Mouse (Mus musculus) hindbrain, postnatal 0 days (tissue): ENCODE results near the gene Ackr4. TPM values are rescaled to one million over a fixed set of nuclear protein-coding genes. Genes with fewer than 3 reads are reported as not detected.

ENCODE experiments used
- ATAC-seq: fragments of 200-750 bp; cut with Nextera tagmentation; 2 replicates; pipeline ENCODE4 v1.8.0; 2017; ENCODE audit warnings: mild to moderate bottlenecking, moderate TSS enrichment, moderate library complexity
- DNase-seq: peaks from one replicate; pipeline ENCODE4 v3.0.0-alpha.2; 2015; ENCODE audit warnings: low spot score
- H3K27ac ChIP-seq: fragments of 300-500 bp; sonication (generic); 2 replicates; pipeline ENCODE4 v1.5.1; 2014; ENCODE audit warnings: mild to moderate bottlenecking
- H3K27me3 ChIP-seq: fragments of 300-500 bp; sonication (generic); 2 replicates; pipeline ENCODE4 v1.6.1; 2014; ENCODE audit warnings: low read length, mixed read lengths; ENCODE audit not compliant: insufficient read depth
- H3K36me3 ChIP-seq: fragments of 300-500 bp; sonication (generic); 2 replicates; pipeline ENCODE4 v1.6.1; 2014; ENCODE audit warnings: low read length, mixed read lengths; ENCODE audit not compliant: insufficient read depth
- H3K4me1 ChIP-seq: fragments of 300-500 bp; sonication (generic); 2 replicates; pipeline ENCODE4 v1.6.1; 2014; ENCODE audit warnings: antibody characterized with exemption, low read length, mixed read lengths; ENCODE audit not compliant: insufficient read depth
- H3K4me2 ChIP-seq: fragments of 300-500 bp; sonication (generic); 2 replicates; pipeline ENCODE4 v1.6.1; 2014; ENCODE audit warnings: low read depth, mild to moderate bottlenecking, low read length, moderate library complexity, mixed read lengths
- H3K4me3 ChIP-seq: fragments of 300-500 bp; sonication (generic); 2 replicates; pipeline ENCODE4 v1.5.1; 2014; ENCODE audit warnings: low read length
- H3K9ac ChIP-seq: fragments of 300-500 bp; sonication (generic); replicated peaks from 2 replicates; pipeline ENCODE4 v1.6.1; 2014; ENCODE audit warnings: mild to moderate bottlenecking, low read length, moderate library complexity, mixed read lengths
- H3K9me3 ChIP-seq: fragments of 300-500 bp; sonication (generic); 2 replicates; pipeline ENCODE4 v1.6.1; 2016; ENCODE audit warnings: low read length, mixed read lengths
- CTCF ChIP-seq: IDR thresholded peaks from 2 replicates; pipeline ENCODE4 v1.5.1; 2016; ENCODE audit warnings: antibody characterized with exemption, control low read depth, low read depth
- WGBS: fragments of 180-500 bp; shearing (Covaris S2); extraction: QIAGEN DNeasy Blood & Tissue Kit; methylation state at CpG from one replicate; pipeline ENCODE4 v1.1.7; 2014; 5-methylcytosine and 5-hydroxymethylcytosine counted together
- polyA plus RNA-seq: library from polyadenylated mRNA; unstranded; fragments of >200 nt; fragmentation: Nextera tagmentation; extraction: Ambion mirVana; gene quantifications from 2 replicates; pipeline ENCODE4 v1.2.1, GENCODE M21; 2015
- total RNA-seq: library from RNA; depleted of rRNA; stranded (reverse); fragments of >200 nt; gene quantifications from 2 replicates; pipeline ENCODE4 v1.2.3, GENCODE M21; 2014

Ackr4 gene
- total and polyA plus RNA-seq, 2 experiments from 2014 or later, result 0.93 to 1.3 TPM

- 87% methylated on average over 14 of the region's 14 CpGs for WGBS
- Histone ChIP-seq H3K9me3 (no peaks in the 10 kb centered on the region), H3K4me1 (no peaks in the 10 kb centered on the region), H3K27ac (no peak overlapping the region), H3K4me2 (no peak overlapping the region), H3K4me3 (no peak overlapping the region), H3K36me3 (no peaks in the 10 kb centered on the region), H3K9ac (no peak overlapping the region), H3K27me3 (no peaks in the 10 kb centered on the region)
- TF ChIP-seq CTCF, result no peak
- DNase-seq, result no peak
- ATAC-seq, result no peak
Measured at GRCm38 (mm10) chr9:104142805-104143204, 16.1 kb upstream of the Ackr4 start.

- TF ChIP-seq CTCF, result no peak
- WGBS, result 85% methylated on average over 6 of the region's 6 CpGs
Measured at GRCm38 (mm10) chr9:104140351-104140750, 13.6 kb upstream of the Ackr4 start.

GRCm38 (mm10) chr9:104130141-104130755 is 3.5 kb upstream of the Ackr4 start:
- no peaks in the 10 kb centered on the region for H3K9me3 ChIP-seq
- no peak overlapping the region for H3K4me3 ChIP-seq
- WGBS, result 90% methylated on average over 9 of the region's 9 CpGs
- H3K4me1 ChIP-seq, result no peaks in the 10 kb centered on the region; the same call in 1 of the 2 replicates
- ATAC-seq, result no peak
- no peak for TF ChIP-seq CTCF
- H3K27me3 ChIP-seq, result no peaks in the 10 kb centered on the region
- DNase-seq, result no peak
- no peak overlapping the region for H3K27ac ChIP-seq
- no peaks in the 10 kb centered on the region for H3K36me3 ChIP-seq
- H3K4me2 ChIP-seq, result no peak overlapping the region
- no peak overlapping the region for H3K9ac ChIP-seq

More at GRCm38 (mm10) chr9:104140351-104140750, 13.6 kb upstream of the Ackr4 start:
- Histone ChIP-seq H3K4me2 (no peak overlapping the region), H3K9ac (no peak overlapping the region), H3K9me3 (no peaks in the 10 kb centered on the region), H3K27ac (no peak overlapping the region), H3K4me1 (no peaks in the 10 kb centered on the region), H3K36me3 (no peaks in the 10 kb centered on the region), H3K4me3 (no peak overlapping the region), H3K27me3 (no peaks in the 10 kb centered on the region)
- ATAC-seq (no peak), DNase-seq (no peak)

GRCm38 (mm10) chr9:104128110-104128509 is 1.4 kb upstream of the Ackr4 start:
- Histone ChIP-seq H3K9ac (no peak overlapping the region), H3K9me3 (no peaks in the 10 kb centered on the region), H3K4me1 (no peaks in the 10 kb centered on the region; the same call in 1 of the 2 replicates), H3K27me3 (no peaks in the 10 kb centered on the region), H3K36me3 (no peaks in the 10 kb centered on the region), H3K27ac (peak overlapping the region; percentile 48), H3K4me2 (no peak overlapping the region), H3K4me3 (no peak overlapping the region)
- peak; percentile 67 for DNase-seq
- TF ChIP-seq CTCF, result no peak
- ATAC-seq, result peak; percentile 47; the same call in 1 of the 2 replicates
- WGBS, result 26% methylated on average over 2 of the region's 2 CpGs

- TF ChIP-seq CTCF, result no peak
- Histone ChIP-seq H3K9ac (no peak overlapping the region), H3K36me3 (no peaks in the 10 kb centered on the region), H3K27ac (no peak overlapping the region), H3K4me3 (no peak overlapping the region), H3K9me3 (no peaks in the 10 kb centered on the region), H3K4me2 (no peak overlapping the region), H3K27me3 (no peaks in the 10 kb centered on the region), H3K4me1 (no peaks in the 10 kb centered on the region; the same call in 1 of the 2 replicates)
- DNase-seq (no peak), ATAC-seq (no peak)
- 38% methylated on average over 5 of the region's 5 CpGs for WGBS
Measured at GRCm38 (mm10) chr9:104123622-104124021, 3.1 kb downstream of the Ackr4 start.

- Histone ChIP-seq H3K27me3 (no peaks in the 10 kb centered on the region), H3K9me3 (no peaks in the 10 kb centered on the region), H3K36me3 (no peaks in the 10 kb centered on the region), H3K27ac (no peak overlapping the region), H3K4me1 (no peaks in the 10 kb centered on the region; the same call in 1 of the 2 replicates), H3K4me2 (no peak overlapping the region), H3K9ac (no peak overlapping the region), H3K4me3 (no peak overlapping the region)
- ATAC-seq (no peak), DNase-seq (no peak)
- no peak for TF ChIP-seq CTCF
- 69% methylated on average over 5 of the region's 5 CpGs for WGBS
Measured at GRCm38 (mm10) chr9:104123101-104123500, 3.6 kb downstream of the Ackr4 start.

GRCm38 (mm10) chr9:104109151-104109550 is 17.6 kb downstream of the Ackr4 start:
- 87% methylated on average over 5 of the region's 5 CpGs for WGBS
- Histone ChIP-seq H3K36me3 (no peaks in the 10 kb centered on the region), H3K27me3 (no peaks in the 10 kb centered on the region)

More at GRCm38 (mm10) chr9:104109151-104109550, 17.6 kb downstream of the Ackr4 start:
- Histone ChIP-seq H3K4me2 (no peak overlapping the region), H3K4me3 (no peak overlapping the region), H3K4me1 (no peaks in the 10 kb centered on the region), H3K27ac (no peak overlapping the region), H3K9me3 (peaks cover 4% of the 10 kb centered on the region; the same call in 1 of the 2 replicates), H3K9ac (no peak overlapping the region)
- ATAC-seq (no peak), DNase-seq (no peak)
- TF ChIP-seq CTCF, result no peak
